Mouse (Mus musculus) CH12.LX (cell line): Measurements from ENCODE around the gene Galnt14. TPM values are rescaled to one million over a fixed set of nuclear protein-coding genes. Genes with fewer than 3 reads are reported as not detected.
A peak's percentile ranks its signal among the peaks of the same experiment; 100 is the strongest.

Experiments
- DNase-seq: peaks from one replicate; pipeline ENCODE4 v3.0.0-alpha.2; 2013; ENCODE audit errors: extremely low read depth
- H3K27ac ChIP-seq: 2 replicates; pipeline ENCODE4 v1.5.1; 2012; ENCODE audit warnings: low read depth, mild to moderate bottlenecking, control low read depth, moderate library complexity; ENCODE audit not compliant: insufficient read depth
- H3K27me3 ChIP-seq: replicated peaks from 2 replicates; pipeline ENCODE3; 2012; ENCODE audit warnings: inconsistent platforms
- H3K36me3 ChIP-seq, 2 experiments: replicated peaks in 1 of 2; 2 replicates each; pipeline versions ENCODE3 to v1.6.1; 2012; ENCODE audit warnings: inconsistent platforms in 1 of 2, low read length in 1 of 2, mild to moderate bottlenecking in 1 of 2, mixed read lengths in 1 of 2, moderate library complexity in 1 of 2; ENCODE audit not compliant: control insufficient read depth in 1 of 2, insufficient read depth in 1 of 2
- H3K4me1 ChIP-seq, 2 experiments: 2 replicates each; pipeline ENCODE4 v1.6.1; 2012; ENCODE audit warnings: inconsistent platforms in 1 of 2, moderate library complexity in 1 of 2; ENCODE audit not compliant: insufficient read depth in 2 of 2, control insufficient read depth in 1 of 2
- H3K4me2 ChIP-seq: 2 replicates; pipeline ENCODE4 v1.6.1; 2012; ENCODE audit warnings: low read depth, mild to moderate bottlenecking, control low read depth; ENCODE audit not compliant: poor library complexity, insufficient read depth, severe bottlenecking
- H3K4me3 ChIP-seq, 3 experiments: fragments of 150-350 bp in 1 of 3; sonication (generic) in 1 of 3; replicated peaks in 1 of 3; 2 replicates each; pipeline versions ENCODE3 to v1.5.1; 2011 to 2012; ENCODE audit warnings: low read depth in 2 of 3, low read length in 2 of 3, mild to moderate bottlenecking in 2 of 3, moderate library complexity in 2 of 3, control low read depth in 1 of 3, improper control_type of control experiment in 1 of 3, inconsistent platforms in 1 of 3, mixed read lengths in 1 of 3; ENCODE audit not compliant: poor library complexity in 1 of 3
- H3K79me2 ChIP-seq: replicated peaks from 2 replicates; pipeline ENCODE4 v1.6.1; 2012; ENCODE audit warnings: mild to moderate bottlenecking, moderate library complexity; ENCODE audit not compliant: control insufficient read depth, poor library complexity, insufficient read depth, severe bottlenecking; ENCODE audit errors: extremely low read depth
- H3K9ac ChIP-seq: 2 replicates; pipeline ENCODE4 v1.6.1; 2012; ENCODE audit warnings: low read depth, mild to moderate bottlenecking, control low read depth, moderate library complexity; ENCODE audit not compliant: insufficient read depth
- H3K9me3 ChIP-seq: replicated peaks from 2 replicates; pipeline ENCODE3; 2012; ENCODE audit warnings: low read length, inconsistent platforms, mixed read lengths
- BHLHE40 ChIP-seq: IDR thresholded peaks from 2 replicates; pipeline ENCODE4 v1.6.1; 2011; ENCODE audit warnings: mild to moderate bottlenecking, low read depth, low read length, improper control_type of control experiment
- E2F4 ChIP-seq: IDR thresholded peaks from 2 replicates; pipeline ENCODE4 v1.6.1; 2011; ENCODE audit warnings: low read depth, low read length, improper control_type of control experiment; ENCODE audit not compliant: insufficient replicate concordance
- ELF1 ChIP-seq: IDR thresholded peaks from 2 replicates; pipeline ENCODE4 v1.6.1; 2014; ENCODE audit warnings: low read depth, mild to moderate bottlenecking, inconsistent platforms, low read length, improper control_type of control experiment
- ETS1 ChIP-seq: conservative IDR thresholded peaks from 2 replicates; pipeline ENCODE4 v1.6.1; 2012; ENCODE audit warnings: low read depth, mild to moderate bottlenecking, inconsistent platforms, low read length, improper control_type of control experiment, moderate library complexity
- GABPA ChIP-seq: IDR thresholded peaks from 2 replicates; pipeline ENCODE4 v1.6.1; 2012; ENCODE audit warnings: low read depth, low read length, improper control_type of control experiment, inconsistent platforms; ENCODE audit not compliant: insufficient replicate concordance
- HCFC1 ChIP-seq: IDR thresholded peaks from 2 replicates; pipeline ENCODE4 v1.6.1; 2012; ENCODE audit warnings: low read depth, mild to moderate bottlenecking, inconsistent platforms, low read length, improper control_type of control experiment
- IRF4 ChIP-seq: IDR thresholded peaks from 2 replicates; pipeline ENCODE4 v1.6.1; 2014; ENCODE audit warnings: low read depth, mild to moderate bottlenecking, inconsistent platforms, low read length, improper control_type of control experiment
- JUN ChIP-seq: IDR thresholded peaks from 2 replicates; pipeline ENCODE4 v1.6.1; 2011; ENCODE audit warnings: low read depth, mild to moderate bottlenecking, low read length, improper control_type of control experiment, moderate library complexity; ENCODE audit not compliant: insufficient read depth
- JUND ChIP-seq: conservative IDR thresholded peaks from 2 replicates; pipeline ENCODE4 v1.6.1; 2011; ENCODE audit warnings: low read depth, low read length, improper control_type of control experiment
- KAT2A ChIP-seq: IDR thresholded peaks from 2 replicates; pipeline ENCODE4 v1.6.1; 2012; ENCODE audit warnings: low read length, improper control_type of control experiment, inconsistent platforms; ENCODE audit not compliant: insufficient replicate concordance
- MAX ChIP-seq: IDR thresholded peaks from 2 replicates; pipeline ENCODE4 v1.6.1; 2011; ENCODE audit warnings: low read length, improper control_type of control experiment
- MAZ ChIP-seq: IDR thresholded peaks from 2 replicates; pipeline ENCODE4 v1.6.1; 2012; ENCODE audit warnings: low read depth, mild to moderate bottlenecking, inconsistent platforms, low read length, improper control_type of control experiment, moderate library complexity
- MEF2A ChIP-seq: IDR thresholded peaks from 2 replicates; pipeline ENCODE4 v1.6.1; 2014; ENCODE audit warnings: low read depth, mild to moderate bottlenecking, inconsistent platforms, low read length, improper control_type of control experiment, borderline replicate concordance
- NELFE ChIP-seq: IDR thresholded peaks from 2 replicates; pipeline ENCODE4 v1.6.1; 2011; ENCODE audit warnings: low read depth, low read length, improper control_type of control experiment
- NRF1 ChIP-seq: IDR thresholded peaks from 2 replicates; pipeline ENCODE4 v1.6.1; 2014; ENCODE audit warnings: low read depth, mild to moderate bottlenecking, inconsistent platforms, low read length, improper control_type of control experiment, moderate library complexity
- PAX5 ChIP-seq: IDR thresholded peaks from 2 replicates; pipeline ENCODE4 v1.6.1; 2012; ENCODE audit warnings: low read length, inconsistent platforms, mixed read lengths
- POLR2A ChIP-seq: IDR thresholded peaks from 2 replicates; pipeline ENCODE4 v1.6.1; 2011; ENCODE audit warnings: low read depth, mild to moderate bottlenecking, improper control_type of control experiment, low read length
- SIN3A ChIP-seq: IDR thresholded peaks from 2 replicates; pipeline ENCODE4 v1.6.1; 2012; ENCODE audit warnings: low read length, improper control_type of control experiment, inconsistent platforms
- SMC3 ChIP-seq: IDR thresholded peaks from 2 replicates; pipeline ENCODE4 v1.6.1; 2011; ENCODE audit warnings: low read depth, low read length, improper control_type of control experiment
- TBP ChIP-seq: conservative IDR thresholded peaks from 2 replicates; pipeline ENCODE4 v1.6.1; 2011; ENCODE audit warnings: low read depth, low read length, improper control_type of control experiment
- TCF12 ChIP-seq: IDR thresholded peaks from 2 replicates; pipeline ENCODE4 v1.6.1; 2014; ENCODE audit warnings: low read depth, mild to moderate bottlenecking, inconsistent platforms, low read length, improper control_type of control experiment
- USF1 ChIP-seq: IDR thresholded peaks from 2 replicates; pipeline ENCODE4 v1.6.1; 2014; ENCODE audit warnings: low read depth, mild to moderate bottlenecking, inconsistent platforms, low read length, improper control_type of control experiment
- ZKSCAN1 ChIP-seq: IDR thresholded peaks from 2 replicates; pipeline ENCODE4 v1.6.1; 2012; ENCODE audit warnings: low read depth, inconsistent platforms, low read length, improper control_type of control experiment, borderline replicate concordance
- ZMIZ1 ChIP-seq: IDR thresholded peaks from 2 replicates; pipeline ENCODE4 v1.6.1; 2012; ENCODE audit warnings: low read depth, mild to moderate bottlenecking, inconsistent platforms, low read length, improper control_type of control experiment
- dilution Hi-C: fragments of 300-500 bp; cut with MboI; formaldehyde crosslinking; loops from 2 replicates; pipeline ENCODE4 v1.14.3; 2020; ENCODE audit warnings: low sequenced_read_pairs; ENCODE audit not compliant: extremely low pct_unique_long_range_greater_than_20kb, extremely low pct_ligation_motif_present
- in situ Hi-C: fragments of 300-500 bp; cut with MboI; formaldehyde crosslinking; loops from 3 replicates; pipeline ENCODE4 v1.14.3; 2019; ENCODE audit warnings: low sequenced_read_pairs, low pct_ligation_motif_present, low pct_unique_long_range_greater_than_20kb, mixed read lengths
- polyA plus RNA-seq: library from polyadenylated mRNA; unstranded; fragments of >175 nt; gene quantifications from 2 replicates; pipeline ENCODE4 v1.2.1, GENCODE M21; 2012; ENCODE audit warnings: low read depth; ENCODE audit not compliant: insufficient read length
- total RNA-seq, 2 experiments: library from RNA; depleted of rRNA; stranded (reverse); fragments of 300-350 nt in 1 of 2; fragments of >200 nt in 1 of 2; gene quantifications; 2 replicates each; pipeline ENCODE4 v1.2.3; 2012 to 2014

The Galnt14 gene
- total and polyA plus RNA-seq, 3 experiments, result 1.0 to 5.8 (median 2.4) TPM

DNA sequence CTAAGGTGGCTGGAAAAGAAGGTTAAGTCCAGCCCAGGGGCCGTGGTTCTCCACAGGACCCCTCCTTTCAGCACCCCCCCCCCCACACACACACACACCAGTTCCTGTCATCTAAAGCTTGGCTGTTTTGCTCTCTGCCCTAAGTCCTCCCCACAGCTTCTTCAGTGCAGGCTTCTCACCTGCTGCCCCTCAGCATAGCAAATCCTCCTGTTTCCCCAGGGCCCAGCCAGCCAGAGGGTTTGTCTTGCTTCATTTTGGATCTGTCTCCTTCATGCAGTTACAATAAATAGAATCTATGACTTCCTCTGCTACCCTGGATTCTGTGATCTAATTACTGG is 169.1 kb downstream of the Galnt14 start:
- Histone ChIP-seq H3K27ac (no peak overlapping the region), H3K9ac (no peak overlapping the region), H3K36me3 (no peaks in the 10 kb centered on the region), H3K27me3 (no peaks in the 10 kb centered on the region), H3K4me1 (peaks cover 0 to 16% of the 10 kb centered on the region in 2 experiments; a peak in 3 of 4 replicates), H3K79me2 (no peaks in the 10 kb centered on the region), H3K9me3 (no peaks in the 10 kb centered on the region), H3K4me3 (no peak overlapping the region), H3K4me2 (no peak overlapping the region)
- TF ChIP-seq KAT2A (no peak), MAZ (no peak)
- DNase-seq, result no peak
- in situ Hi-C loops (no loop called here), dilution Hi-C loops (no loop called here)

DNA sequence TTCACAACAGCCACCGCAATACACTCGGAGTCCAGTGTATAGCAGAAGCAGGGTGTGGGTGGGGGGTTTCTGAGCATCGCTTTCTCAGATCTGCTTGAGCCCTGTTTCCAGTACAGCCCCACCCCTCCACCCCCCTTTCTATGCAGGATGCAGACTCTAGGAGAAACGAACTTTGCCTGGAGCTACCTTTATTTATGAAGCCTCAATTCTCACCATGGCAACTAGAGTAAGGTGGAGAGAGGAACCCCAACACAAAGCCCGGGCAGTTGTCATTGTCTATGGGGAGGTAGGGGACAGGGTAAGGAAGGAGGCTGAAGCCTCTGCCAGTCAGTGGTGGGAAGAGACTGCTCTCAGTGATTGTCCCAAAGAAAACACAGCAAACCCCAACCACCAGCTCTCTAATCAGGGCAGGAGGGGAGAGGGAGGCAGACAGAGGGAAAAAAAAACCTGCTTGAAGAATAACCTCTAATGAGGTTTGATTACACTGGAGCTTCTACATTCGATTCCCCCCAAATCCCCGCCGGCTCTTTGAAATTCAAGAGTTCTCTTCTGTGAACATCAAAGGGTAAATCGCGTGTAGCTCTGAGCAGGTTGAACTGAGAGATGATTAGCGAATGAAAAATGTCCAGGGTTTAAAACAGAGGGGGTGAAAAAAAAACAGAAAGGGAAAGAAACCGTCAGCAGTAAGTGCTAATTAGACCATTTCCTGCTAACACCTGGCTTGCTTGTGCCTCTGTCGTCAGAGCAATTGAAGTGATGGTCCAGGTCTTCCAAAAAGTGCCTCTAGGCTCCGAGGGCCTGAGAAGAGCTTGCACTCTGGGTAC is 169.6 kb downstream of the Galnt14 start:
- dilution Hi-C loops (no loop called here), in situ Hi-C loops (no loop called here)
- no peaks in the 10 kb centered on the region for H3K9me3 ChIP-seq
- no peak overlapping the region for H3K4me3 ChIP-seq
- no peaks in the 10 kb centered on the region for H3K36me3 ChIP-seq
- DNase-seq, result no peak
- no peak overlapping the region; the same call in 1 of the 2 replicates for H3K4me2 ChIP-seq
- no peak for TF ChIP-seq ELF1
- TF ChIP-seq, all 38 proteins: peak for 0
- Histone ChIP-seq H3K79me2 (no peaks in the 10 kb centered on the region), H3K27ac (no peak overlapping the region), H3K9ac (no peak overlapping the region), H3K27me3 (no peaks in the 10 kb centered on the region), H3K4me1 (peaks cover 0 to 16% of the 10 kb centered on the region in 2 experiments; a peak in 3 of 4 replicates)

DNA sequence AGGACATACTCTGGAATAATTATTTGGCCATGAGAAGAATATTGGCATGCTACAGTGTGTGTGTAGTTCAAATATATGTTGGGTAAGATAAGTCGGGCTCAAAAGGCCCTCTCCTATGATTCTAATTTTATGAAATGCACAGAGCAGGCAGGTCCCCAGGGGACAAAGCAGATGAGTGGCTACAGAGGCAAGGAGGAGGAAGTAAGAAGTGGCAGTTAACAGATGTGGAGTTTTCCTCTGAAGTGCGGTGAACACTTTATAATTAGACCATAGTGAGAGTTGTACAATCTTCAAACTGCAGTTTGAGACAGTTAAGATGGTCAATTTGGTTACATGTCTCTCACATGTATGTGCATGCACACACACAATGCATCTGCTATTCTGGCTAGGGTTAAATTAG is 178.4 kb downstream of the Galnt14 start:
- Histone ChIP-seq H3K36me3 (no peaks in the 10 kb centered on the region), H3K27me3 (no peaks in the 10 kb centered on the region), H3K79me2 (no peaks in the 10 kb centered on the region), H3K4me3 (no peak overlapping the region), H3K9ac (no peak overlapping the region), H3K27ac (peak overlapping the region; percentile 70), H3K4me2 (peak overlapping the region; percentile 49; the same call in 1 of the 2 replicates), H3K9me3 (no peaks in the 10 kb centered on the region), H3K4me1 (peaks cover 20 to 62% of the 10 kb centered on the region in 2 experiments)
- peak; percentile 86 for DNase-seq
- dilution Hi-C loops, result no loop called here
- in situ Hi-C loops, result no loop called here
- no peak for TF ChIP-seq NELFE
- peak; percentile 69 for TF ChIP-seq SIN3A
- no peak for TF ChIP-seq POLR2A
- no peak for TF ChIP-seq PAX5
- no peak; the same call in 1 of the 2 replicates for TF ChIP-seq SMC3
- TF ChIP-seq JUN, result 0 out of 2 replicates have a peak, but pooled peaks have one; percentile 20
- peak; percentile 90 for TF ChIP-seq MEF2A
- TF ChIP-seq TBP, result peak; percentile 94
- TF ChIP-seq GABPA, result no peak
- no peak for TF ChIP-seq NRF1
- TF ChIP-seq IRF4, result peak; percentile 81
- TF ChIP-seq HCFC1, result peak; percentile 43
- peak; percentile 59 for TF ChIP-seq ELF1
- peak; percentile 60; the same call in 1 of the 2 replicates for TF ChIP-seq ZMIZ1
- TF ChIP-seq E2F4, result no peak
- peak; percentile 68; the same call in 1 of the 2 replicates for TF ChIP-seq TCF12
- TF ChIP-seq ZKSCAN1, result no peak
- TF ChIP-seq MAX, result no peak
- TF ChIP-seq USF1, result no peak
- peak; percentile 42 for TF ChIP-seq BHLHE40
- TF ChIP-seq JUND, result peak; percentile 35; the same call in 1 of the 2 replicates
- peak; percentile 79 for TF ChIP-seq ETS1
